In genomic region chr8:53638495-53639171, GRCm38 (mm10) we compare ENCODE assay signal across 8 mouse cellular contexts. TPM values are rescaled to one million over a fixed set of nuclear protein-coding genes. Genes with fewer than 3 reads are reported as not detected.
DNase-seq lines count a peak whose midpoint lies in the region; ATAC-seq lines count a peak whose summit lies in the region.

TSS of gene Neil3 (minus strand) at chr8:53639065.

- 1% methylated on average over 26 of the region's 26 CpGs for WGBS in embryonic facial prominence, embryonic 13.5 days
- under 1% methylated on average over 26 of the region's 26 CpGs for WGBS in liver, embryonic 16.5 days (ENCODE audit: insufficient replicate concordance)
- 1% methylated on average over 26 of the region's 26 CpGs for WGBS in neural tube, embryonic 12.5 days

- H3K4me1 ChIP-seq in embryonic facial prominence, embryonic 13.5 days, result 0 out of 2 replicates have a peak, but pooled peaks cover 10% of the 10 kb centered on the region
- H3K4me1 ChIP-seq in liver, embryonic 16.5 days (ENCODE audit: control insufficient read depth, low read depth, low read length), result peaks cover 13% of the 10 kb centered on the region
- H3K4me1 ChIP-seq in neural tube, embryonic 12.5 days, result peaks cover 10% of the 10 kb centered on the region

- no peaks in the 10 kb centered on the region for H3K9me3 ChIP-seq in embryonic facial prominence, embryonic 13.5 days
- no peaks in the 10 kb centered on the region for H3K9me3 ChIP-seq in liver, embryonic 16.5 days (replicated peaks; ENCODE audit: control insufficient read depth, low read length)
- no peaks in the 10 kb centered on the region for H3K9me3 ChIP-seq in neural tube, embryonic 12.5 days

- peak; percentile 97 for ATAC-seq in embryonic facial prominence, embryonic 13.5 days (ENCODE audit: insufficient number of reproducible peaks, insufficient read depth, low FRiP score, low TSS enrichment, low read depth)
- ATAC-seq in liver, embryonic 16.5 days (ENCODE audit: low read depth), result peak; percentile 100
- peak; percentile 98 for ATAC-seq in neural tube, embryonic 12.5 days (ENCODE audit: low FRiP score, low read depth)

- peak within 1 kb of the TSS; percentile 73 for H3K4me2 ChIP-seq in embryonic facial prominence, embryonic 13.5 days
- peak within 1 kb of the TSS; percentile 67 for H3K4me2 ChIP-seq in liver, embryonic 16.5 days (ENCODE audit: low read depth, low read length)
- H3K4me2 ChIP-seq in neural tube, embryonic 12.5 days (replicated peaks), result peak within 1 kb of the TSS; percentile 86

- no peaks in the 10 kb centered on the region for H3K36me3 ChIP-seq in embryonic facial prominence, embryonic 13.5 days
- no peaks in the 10 kb centered on the region for H3K36me3 ChIP-seq in liver, embryonic 16.5 days (ENCODE audit: control insufficient read depth, insufficient read depth)
- no peaks in the 10 kb centered on the region for H3K36me3 ChIP-seq in neural tube, embryonic 12.5 days

- peak within 1 kb of the TSS; percentile 51 for H3K4me3 ChIP-seq in embryonic facial prominence, embryonic 13.5 days
- peak within 1 kb of the TSS; percentile 85 for H3K4me3 ChIP-seq in liver, embryonic 16.5 days (ENCODE audit: low read depth, low read length)
- peak within 1 kb of the TSS; percentile 50 for H3K4me3 ChIP-seq in neural tube, embryonic 12.5 days

- H3K9ac ChIP-seq in embryonic facial prominence, embryonic 13.5 days, result peak within 1 kb of the TSS; percentile 74
- H3K9ac ChIP-seq in liver, embryonic 16.5 days (ENCODE audit: low read depth, low read length), result peak within 1 kb of the TSS; percentile 86
- H3K9ac ChIP-seq in neural tube, embryonic 12.5 days, result peak within 1 kb of the TSS; percentile 53

- H3K27me3 ChIP-seq in embryonic facial prominence, embryonic 13.5 days, result no peaks in the 10 kb centered on the region
- H3K27me3 ChIP-seq in liver, embryonic 16.5 days (ENCODE audit: control insufficient read depth, insufficient read depth, low read depth, low read length), result no peaks in the 10 kb centered on the region
- H3K27me3 ChIP-seq in neural tube, embryonic 12.5 days (replicated peaks), result no peaks in the 10 kb centered on the region

- DNase-seq in B cell, adult 2 months, result peak; percentile 83 to 84
- peak; percentile 93 for DNase-seq in adrenal gland, postnatal 14 days
- peak; percentile 67 to 73 for DNase-seq in heart, adult 9 months (ENCODE audit: low spot score in 2 of 2)
- peak; percentile 82 for DNase-seq in kidney, adult 9 months
- DNase-seq in testis, postnatal 10 days (ENCODE audit: low spot score), result peak; percentile 91

- H3K27ac ChIP-seq in embryonic facial prominence, embryonic 13.5 days, result no peak within 1 kb of the TSS
- peak within 1 kb of the TSS; percentile 74 for H3K27ac ChIP-seq in liver, embryonic 16.5 days (ENCODE audit: low read length)
- H3K27ac ChIP-seq in neural tube, embryonic 12.5 days, result no peak within 1 kb of the TSS

RNA-seq across cellular contexts. Expression of gene Neil3, which starts in this region (rescaled TPM):
- total RNA-seq in adrenal gland, postnatal 14 days (2021), result 6.2 and 6.8 TPM in 2 replicates
- polyA plus RNA-seq in embryonic facial prominence, embryonic 13.5 days (2015; fragmentation: Nextera tagmentation; extraction: Ambion mirVana), result 24.0 and 26.0 TPM in 2 replicates
- 31.9 and 34.9 TPM in 2 replicates for polyA plus RNA-seq in liver, embryonic 16.5 days (2015; fragmentation: Nextera tagmentation; extraction: Ambion mirVana)
- 19.5 and 22.0 TPM in 2 replicates for polyA plus RNA-seq in neural tube, embryonic 12.5 days (2016; fragmentation: Nextera tagmentation; extraction: Ambion mirVana)
